Mouse (Mus musculus): ENCODE measurements at regions not wholly inside any gene's neighbourhood (a gene's known extent, or its start where the extent isn't known, plus 50 kb on each side); places are given as distances from the start of the nearest gene placed in this dataset.

DNA sequence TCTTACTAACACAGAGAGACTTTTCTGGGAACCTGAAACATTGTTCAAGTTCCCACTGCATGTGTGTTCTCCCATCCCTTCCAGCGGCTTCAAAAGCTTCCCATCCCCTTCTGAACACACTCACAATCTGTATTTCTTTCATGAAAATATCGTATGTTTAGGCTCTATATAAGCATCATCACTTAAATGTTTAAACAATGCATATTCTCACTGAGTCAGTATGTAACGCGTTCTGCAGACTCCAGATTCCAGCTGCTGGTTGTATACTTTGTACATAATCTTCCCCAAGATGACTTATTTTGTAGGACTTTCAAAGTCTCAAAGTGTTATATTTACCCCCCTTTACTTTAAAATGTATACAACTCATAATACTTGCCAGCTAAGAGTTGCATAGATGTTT lies 735.5 kb upstream of the Arrdc4 start:
- TF ChIP-seq POLR2A (IDR thresholded peaks at IDR 0.05; ENCODE audit: borderline replicate concordance, extremely low read depth, low read depth, low read length): no peak
- TF ChIP-seq CTCF (IDR thresholded peaks at IDR 0.05; ENCODE audit: insufficient read depth, low read length): no peak

Measured in lung, adult 2 months (tissue).